Mouse (Mus musculus) layer of hippocampus, adult 9-10 months (tissue): ENCODE data around the gene Ino80e.
"Not testable (repeated sequence)": the region's sequence is repeated elsewhere in the genome, so short reads cannot be mapped to it uniquely, and the experiment has no call there.

Experiments
- DNase-seq: peaks from one replicate; pipeline ENCODE4 v3.0.0; 2022; ENCODE audit warnings: low spot score

Gene Ino80e

GRCm38 (mm10) chr7:126862147-126862784 lies at the start of gene Ino80e:
Gene Ino80e, minus strand, starts transcription at chr7:126862377.
- DNase-seq = peak; percentile 80

DNA sequence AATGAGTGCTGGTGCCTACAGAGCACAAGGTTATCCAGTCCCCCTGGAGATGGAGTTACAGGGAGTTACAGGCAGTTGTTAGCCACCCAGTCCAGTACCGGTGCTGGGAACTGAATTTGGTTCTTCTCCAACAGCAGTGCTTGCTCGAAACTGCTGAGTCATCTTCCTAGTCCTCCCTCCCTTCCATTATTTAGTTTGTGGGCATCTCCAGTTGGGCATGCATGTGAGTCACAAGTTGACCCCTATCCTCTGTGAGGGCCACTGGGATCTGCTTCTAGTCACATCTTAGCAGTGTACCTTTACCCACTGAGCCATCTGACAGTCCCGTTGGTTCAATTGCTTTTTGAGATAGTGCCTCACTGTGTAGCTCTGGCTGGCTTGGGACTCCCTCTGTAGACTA lies 43.4 kb upstream of the Ino80e start:
- no peak for DNase-seq

DNA sequence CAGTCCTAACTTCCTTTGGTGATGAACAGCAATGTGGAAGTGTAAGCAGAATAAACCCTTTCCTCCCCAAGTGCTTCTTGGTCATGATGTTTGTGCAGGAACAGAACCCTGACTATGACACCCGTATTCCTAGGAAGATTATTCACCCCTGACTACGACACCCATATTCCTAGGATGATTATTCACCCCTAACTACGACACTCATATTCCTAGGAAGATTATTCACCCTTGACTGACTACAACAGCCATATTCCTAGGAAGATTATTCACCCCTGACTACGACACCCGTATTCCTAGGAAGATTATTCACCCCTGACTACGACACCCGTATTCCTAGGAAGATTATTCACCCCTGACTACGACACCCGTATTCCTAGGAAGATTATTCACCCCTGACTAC lies 37.6 kb upstream of the Ino80e start:
- DNase-seq = not testable (repeated sequence)

- peak; percentile 75 for DNase-seq
These were observed 36.2 kb upstream of the Ino80e start for GRCm38 (mm10) chr7:126898102-126898990.

DNA sequence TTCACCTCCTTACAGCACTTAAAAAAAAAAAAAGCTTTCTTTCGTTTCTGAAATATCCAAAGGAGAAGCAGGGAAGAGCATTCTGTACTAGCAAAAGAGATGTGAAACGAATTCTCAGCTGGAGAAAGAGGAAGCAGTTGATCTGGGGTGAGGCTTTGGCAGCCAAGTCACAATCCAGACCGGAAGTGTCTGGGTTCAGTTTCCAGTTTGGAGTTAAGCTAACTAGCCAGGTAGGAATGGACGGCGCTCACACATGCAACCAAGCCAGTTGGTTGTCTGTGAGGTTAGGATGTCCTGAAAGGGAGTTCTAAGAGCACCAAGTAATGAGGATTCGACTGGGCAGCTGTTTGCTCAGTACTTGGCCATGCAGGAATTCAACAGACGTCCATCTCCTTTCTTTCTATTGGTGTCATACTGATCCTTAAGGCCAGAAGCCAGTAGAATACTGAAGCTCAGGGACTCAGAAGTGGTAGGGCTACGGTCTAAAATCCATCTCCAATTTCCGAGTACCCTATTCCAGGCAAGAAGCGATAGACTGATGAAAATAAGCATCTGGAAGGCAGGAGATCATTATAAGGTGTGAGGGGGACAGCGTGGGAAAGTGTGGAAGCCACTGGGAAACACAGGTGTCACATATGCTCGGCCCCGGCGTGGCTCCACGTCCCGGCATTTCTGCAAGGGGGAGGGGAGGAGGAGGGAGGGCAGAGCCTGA lies 35.4 kb upstream of the Ino80e start:
- DNase-seq = no peak

- no peak for DNase-seq
These were observed 34.7 kb upstream of the Ino80e start for GRCm38 (mm10) chr7:126896912-126897311.

DNA sequence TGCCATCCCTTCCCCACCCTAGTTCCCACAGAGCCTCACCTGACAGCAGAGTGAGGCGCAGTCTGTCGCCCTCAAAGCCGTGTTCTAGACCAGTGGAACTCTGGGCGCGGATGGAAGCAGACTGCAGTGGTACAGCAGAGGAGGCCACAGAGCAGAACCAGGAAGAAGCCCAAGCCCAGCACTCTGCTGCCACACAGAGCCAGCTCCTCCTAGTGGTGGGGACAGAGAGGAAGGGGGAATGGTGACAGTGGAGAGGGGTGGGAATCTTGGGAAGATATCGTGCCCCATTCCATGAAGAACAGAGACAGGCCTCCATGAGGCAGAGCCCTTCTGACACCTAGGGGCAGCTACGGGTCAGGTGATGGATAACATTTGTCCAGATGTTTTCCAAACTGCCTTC lies 26.7 kb upstream of the Ino80e start:
- no peak for DNase-seq

DNA sequence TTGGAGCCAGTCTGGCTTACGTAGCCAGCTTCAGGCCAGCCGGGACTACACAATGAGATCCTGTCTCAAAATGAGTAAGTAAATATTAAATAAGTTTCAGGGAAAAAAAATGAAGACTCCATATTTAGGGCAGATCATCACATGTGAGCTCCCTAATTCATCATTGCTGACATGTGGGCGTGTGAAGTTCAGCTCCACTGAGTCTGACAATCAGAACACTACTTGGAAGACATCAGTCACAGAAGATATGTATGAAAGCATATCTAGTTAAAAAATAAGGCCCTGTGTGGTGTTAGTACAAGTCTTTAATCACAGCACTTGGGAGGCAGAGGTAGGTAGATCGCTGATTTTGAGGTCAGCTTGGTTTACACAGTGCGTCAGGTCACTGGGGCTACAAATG lies 25.1 kb upstream of the Ino80e start:
- no peak for DNase-seq

GRCm38 (mm10) chr7:126884286-126885164 lies 22.3 kb upstream of the Ino80e start, which contains the start of gene Taok2:
Gene Taok2, minus strand, starts transcription at chr7:126884703.
- DNase-seq = peak; percentile 90

- no peak for DNase-seq
These were observed 21.6 kb upstream of the Ino80e start for GRCm38 (mm10) chr7:126883731-126884181.

GRCm38 (mm10) chr7:126881040-126881439 lies 18.9 kb upstream of the Ino80e start:
- no peak for DNase-seq

DNA sequence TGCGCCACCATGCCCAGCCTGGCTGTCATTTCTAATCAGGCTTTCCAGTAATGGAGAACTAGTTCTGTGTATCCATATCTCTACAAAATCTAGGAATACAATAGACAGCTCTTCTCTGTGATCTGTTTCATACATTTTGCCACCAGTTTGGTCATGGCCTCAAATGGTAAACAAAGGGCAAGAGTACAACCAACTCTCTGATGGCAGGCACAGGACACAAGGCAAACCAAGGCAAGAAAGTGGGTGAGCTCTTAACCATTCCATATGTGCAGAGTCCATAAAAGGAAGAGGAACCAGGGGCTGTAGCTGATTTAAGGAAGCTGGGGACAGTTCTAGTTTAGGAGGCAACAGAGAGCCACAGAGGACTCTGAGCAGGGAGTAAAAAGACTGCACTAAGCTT lies 15.1 kb upstream of the Ino80e start:
- no peak for DNase-seq

DNA sequence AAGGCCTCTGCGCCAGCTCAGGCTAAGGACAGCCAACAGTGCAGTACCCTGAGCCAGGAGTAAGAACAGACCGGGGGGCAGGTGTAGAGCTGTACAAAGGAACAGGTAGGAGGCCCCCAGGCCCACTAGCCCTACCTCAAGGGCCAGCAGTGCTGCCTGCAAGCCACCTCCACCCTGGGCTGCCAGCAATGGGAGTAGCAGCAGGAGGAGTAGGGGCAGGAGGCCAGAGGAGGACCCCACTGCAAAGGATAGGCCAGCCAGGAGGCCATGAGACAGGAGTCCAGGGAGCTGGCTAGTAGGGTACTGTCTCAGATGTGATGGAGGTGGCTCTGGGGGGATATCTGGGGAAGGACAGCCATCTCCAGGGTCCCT lies 8.3 kb upstream of the Ino80e start:
- DNase-seq = no peak

DNA sequence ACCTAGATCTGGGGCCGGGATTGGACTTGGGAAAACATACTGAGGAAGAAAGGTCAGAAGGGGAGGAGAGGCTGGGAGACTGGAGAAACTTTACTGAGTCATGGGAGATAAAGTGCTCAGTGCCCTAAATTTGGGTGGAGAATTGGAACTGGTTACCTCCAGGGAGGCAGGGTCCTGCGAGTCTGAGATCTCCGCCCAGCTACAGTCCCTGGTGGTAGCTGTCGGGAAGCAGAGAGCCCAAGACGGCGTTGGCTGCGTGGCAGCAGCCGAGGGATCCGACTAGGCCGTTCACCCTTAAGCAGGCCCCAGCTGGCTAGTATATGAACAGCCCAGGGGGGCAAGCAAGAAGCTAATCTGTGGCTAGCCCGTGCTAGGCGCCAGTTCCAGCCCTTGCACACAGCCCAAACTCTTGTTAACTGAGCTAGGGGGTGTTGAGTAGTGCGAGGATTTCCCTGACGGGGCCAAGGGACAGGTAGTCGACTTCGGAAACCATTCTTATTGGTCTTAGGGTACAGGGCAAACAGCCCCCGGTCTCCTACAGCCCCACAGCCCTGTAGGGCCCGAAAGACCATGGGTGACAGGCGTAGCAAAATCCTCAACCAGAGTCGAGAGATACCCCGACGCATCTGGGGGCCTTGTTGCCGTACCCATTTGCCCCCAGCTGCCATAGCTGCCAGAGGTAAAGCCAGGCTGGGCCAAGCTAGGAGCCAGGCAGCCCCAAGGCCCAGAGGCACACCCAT lies 7.8 kb upstream of the Ino80e start:
- DNase-seq = no peak

- no peak for DNase-seq
These were observed 5.8 kb upstream of the Ino80e start for GRCm38 (mm10) chr7:126868003-126868402.

DNA sequence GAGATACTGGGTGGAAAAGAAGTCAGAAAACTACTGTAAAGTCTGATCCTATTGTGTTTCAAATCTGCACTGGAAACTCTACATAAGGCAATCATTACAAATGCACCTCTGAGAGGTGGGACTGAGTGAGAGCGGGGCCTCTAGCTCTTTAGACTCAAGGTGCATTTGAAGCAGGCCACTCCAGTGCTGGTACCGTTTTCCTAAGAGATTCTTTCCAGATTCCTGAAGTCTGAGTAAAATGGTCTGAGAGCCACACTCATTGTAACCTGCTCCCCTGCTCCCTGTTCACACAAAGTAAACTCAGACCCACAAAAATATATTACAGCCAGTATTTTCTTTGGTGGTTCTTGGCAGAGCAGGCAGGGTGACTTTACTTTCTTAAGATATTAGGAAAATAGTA lies 5.4 kb upstream of the Ino80e start:
- no peak for DNase-seq

- no peak for DNase-seq
These were observed 1.6 kb upstream of the Ino80e start for GRCm38 (mm10) chr7:126863791-126864190.

DNA sequence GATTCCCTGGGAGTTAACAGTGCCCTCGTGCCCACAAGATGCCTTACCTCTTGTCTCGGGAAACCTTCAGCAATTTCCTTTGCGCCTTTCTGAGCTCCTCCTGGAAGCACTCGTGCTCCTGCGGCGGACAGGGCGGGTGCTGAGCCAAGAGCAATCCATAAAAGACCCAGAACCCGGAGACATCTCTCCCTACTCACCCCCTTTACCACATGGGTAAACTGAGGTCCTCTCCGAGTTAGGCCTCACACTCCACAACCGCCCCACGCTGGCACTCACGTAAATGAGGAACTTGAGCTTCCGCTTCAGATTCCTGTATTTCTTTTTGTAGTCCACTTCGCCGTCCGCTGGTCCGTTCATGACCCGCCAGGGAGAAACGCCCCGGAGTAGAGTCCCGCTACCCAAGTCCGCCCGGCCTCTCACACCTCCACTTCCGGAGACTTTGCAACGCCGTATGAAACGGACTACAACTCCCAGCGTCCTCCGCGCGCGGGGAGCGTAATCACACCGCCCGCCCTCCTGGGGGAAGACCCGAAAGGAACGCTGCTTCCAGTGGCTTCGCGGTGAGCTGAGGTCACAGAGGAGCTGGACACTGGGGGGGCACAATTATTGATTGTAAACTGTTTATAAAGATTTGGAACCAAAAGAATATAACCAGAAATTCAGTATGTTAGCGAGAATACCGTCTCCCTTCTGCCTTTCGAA lies 597 bp downstream of the Ino80e start, which contains the start of gene Hirip3:
Gene Hirip3 (plus strand): TSS at position 544 of the 702 bp plus-strand sequence.
- peak; percentile 78 for DNase-seq

GRCm38 (mm10) chr7:126860987-126861386 lies 1.2 kb downstream of the Ino80e start:
- no peak for DNase-seq

- no peak for DNase-seq
These were observed 5.3 kb downstream of the Ino80e start for GRCm38 (mm10) chr7:126856741-126857420.
